Mouse (Mus musculus) heart, embryonic 12.5 days (tissue): ENCODE data around the gene Trpc6. TPM values are rescaled to one million over a fixed set of nuclear protein-coding genes. Genes with fewer than 3 reads are reported as not detected.

Source experiments
- ATAC-seq: fragments of 200-750 bp; cut with Nextera tagmentation; 2 replicates; pipeline ENCODE4 v1.8.0; 2017; ENCODE audit warnings: moderate TSS enrichment, moderate library complexity; ENCODE audit not compliant: insufficient number of reproducible peaks, low FRiP score
- H3K27ac ChIP-seq: fragments of 300-500 bp; sonication (generic); 2 replicates; pipeline ENCODE4 v1.5.1; 2016; ENCODE audit warnings: mild to moderate bottlenecking, moderate library complexity; ENCODE audit not compliant: poor library complexity, severe bottlenecking
- H3K27me3 ChIP-seq: fragments of 300-500 bp; sonication (generic); replicated peaks from 2 replicates; pipeline ENCODE4 v1.6.1; 2016; ENCODE audit warnings: mild to moderate bottlenecking, moderate library complexity
- H3K36me3 ChIP-seq: fragments of 300-500 bp; sonication (generic); 2 replicates; pipeline ENCODE4 v1.6.1; 2016; ENCODE audit warnings: mild to moderate bottlenecking, moderate library complexity
- H3K4me1 ChIP-seq: fragments of 300-500 bp; sonication (generic); replicated peaks from 2 replicates; pipeline ENCODE4 v1.6.1; 2016; ENCODE audit warnings: mild to moderate bottlenecking
- H3K4me2 ChIP-seq: fragments of 300-500 bp; sonication (generic); 2 replicates; pipeline ENCODE4 v1.6.1; 2016; ENCODE audit warnings: mild to moderate bottlenecking, moderate library complexity
- H3K4me3 ChIP-seq: fragments of 300-500 bp; sonication (generic); 2 replicates; pipeline ENCODE4 v1.5.1; 2016; ENCODE audit warnings: mild to moderate bottlenecking
- H3K9ac ChIP-seq: fragments of 300-500 bp; sonication (generic); 2 replicates; pipeline ENCODE4 v1.6.1; 2016; ENCODE audit warnings: mild to moderate bottlenecking, moderate library complexity
- H3K9me3 ChIP-seq: fragments of 300-500 bp; sonication (generic); replicated peaks from 2 replicates; pipeline ENCODE4 v1.6.1; 2016; ENCODE audit warnings: mild to moderate bottlenecking, moderate library complexity
- WGBS: fragments of 180-500 bp; shearing (Covaris S2); methylation state at CpG from one replicate; pipeline ENCODE4 v1.1.7; 2016; 5-methylcytosine and 5-hydroxymethylcytosine counted together
- polyA plus RNA-seq: library from polyadenylated mRNA; unstranded; fragments of >200 nt; fragmentation: Nextera tagmentation; extraction: Ambion mirVana; gene quantifications from 2 replicates; pipeline ENCODE4 v1.2.1, GENCODE M21; 2016

Trpc6 gene
- polyA plus RNA-seq, 1 experiment from 2014 or later: 0.96 TPM

GRCm38 (mm10) chr9:8672944-8673343 lies 129.0 kb downstream of the Trpc6 start:
- no peaks in the 10 kb centered on the region for H3K27me3 ChIP-seq
- no peak for ATAC-seq
- no peak overlapping the region for H3K4me3 ChIP-seq
- no peaks in the 10 kb centered on the region for H3K9me3 ChIP-seq
- H3K36me3 ChIP-seq: no peaks in the 10 kb centered on the region
- H3K4me1 ChIP-seq: no peaks in the 10 kb centered on the region
- no peak overlapping the region for H3K9ac ChIP-seq
- WGBS: 59% methylated on average over 1 of the region's 1 CpGs
- no peak overlapping the region for H3K4me2 ChIP-seq
- no peak overlapping the region for H3K27ac ChIP-seq

GRCm38 (mm10) chr9:8676607-8677006 lies 132.7 kb downstream of the Trpc6 start:
- Histone ChIP-seq H3K4me1 (no peaks in the 10 kb centered on the region), H3K27ac (no peak overlapping the region), H3K4me3 (no peak overlapping the region), H3K36me3 (no peaks in the 10 kb centered on the region), H3K4me2 (no peak overlapping the region), H3K27me3 (no peaks in the 10 kb centered on the region), H3K9ac (no peak overlapping the region), H3K9me3 (no peaks in the 10 kb centered on the region)
- WGBS: 53% methylated on average over 1 of the region's 1 CpGs
- no peak for ATAC-seq

GRCm38 (mm10) chr9:8693177-8693576 lies 149.2 kb downstream of the Trpc6 start:
- no peaks in the 10 kb centered on the region for H3K9me3 ChIP-seq
- H3K27me3 ChIP-seq: no peaks in the 10 kb centered on the region
- H3K9ac ChIP-seq: no peak overlapping the region
- 48% methylated on average over 2 of the region's 2 CpGs for WGBS
- ATAC-seq: no peak
- no peak overlapping the region for H3K4me2 ChIP-seq
- no peak overlapping the region for H3K27ac ChIP-seq
- H3K36me3 ChIP-seq: no peaks in the 10 kb centered on the region
- H3K4me3 ChIP-seq: no peak overlapping the region
- H3K4me1 ChIP-seq: no peaks in the 10 kb centered on the region

- H3K4me1 ChIP-seq: no peaks in the 10 kb centered on the region
- H3K27me3 ChIP-seq: no peaks in the 10 kb centered on the region
- H3K9ac ChIP-seq: no peak overlapping the region
- no peak overlapping the region for H3K4me2 ChIP-seq
- H3K36me3 ChIP-seq: no peaks in the 10 kb centered on the region
- 22% methylated on average over 5 of the region's 5 CpGs for WGBS
- no peaks in the 10 kb centered on the region for H3K9me3 ChIP-seq
- no peak for ATAC-seq
- no peak overlapping the region for H3K4me3 ChIP-seq
- no peak overlapping the region for H3K27ac ChIP-seq
Measured at GRCm38 (mm10) chr9:8700669-8701068, 156.7 kb downstream of the Trpc6 start.

GRCm38 (mm10) chr9:8703516-8703915 lies 159.6 kb downstream of the Trpc6 start:
- no peak overlapping the region for H3K4me3 ChIP-seq
- no peak for ATAC-seq
- no peak overlapping the region for H3K27ac ChIP-seq
- H3K4me2 ChIP-seq: no peak overlapping the region
- no peak overlapping the region for H3K9ac ChIP-seq
- no peaks in the 10 kb centered on the region for H3K9me3 ChIP-seq
- no peaks in the 10 kb centered on the region for H3K36me3 ChIP-seq
- no peaks in the 10 kb centered on the region for H3K4me1 ChIP-seq
- WGBS: 82% methylated on average over 1 of the region's 1 CpGs
- H3K27me3 ChIP-seq: no peaks in the 10 kb centered on the region

GRCm38 (mm10) chr9:8703956-8704355 lies 160.0 kb downstream of the Trpc6 start:
- Histone ChIP-seq H3K9me3 (no peaks in the 10 kb centered on the region), H3K27ac (no peak overlapping the region), H3K36me3 (no peaks in the 10 kb centered on the region), H3K27me3 (no peaks in the 10 kb centered on the region), H3K9ac (no peak overlapping the region), H3K4me1 (no peaks in the 10 kb centered on the region), H3K4me2 (no peak overlapping the region), H3K4me3 (no peak overlapping the region)
- 52% methylated on average over 5 of the region's 5 CpGs for WGBS
- no peak for ATAC-seq

- no peak overlapping the region for H3K27ac ChIP-seq
- no peaks in the 10 kb centered on the region for H3K27me3 ChIP-seq
- no peaks in the 10 kb centered on the region for H3K9me3 ChIP-seq
- no peak overlapping the region for H3K4me3 ChIP-seq
- 53% methylated on average over 3 of the region's 3 CpGs for whole genome bisulfite sequencing
- H3K9ac ChIP-seq: no peak overlapping the region
- no peak overlapping the region for H3K4me2 ChIP-seq
- ATAC-seq: no peak
- no peaks in the 10 kb centered on the region for H3K4me1 ChIP-seq
- no peaks in the 10 kb centered on the region for H3K36me3 ChIP-seq
Measured at GRCm38 (mm10) chr9:8710052-8710739, 166.3 kb downstream of the Trpc6 start.

GRCm38 (mm10) chr9:8719017-8719416 lies 175.1 kb downstream of the Trpc6 start:
- Histone ChIP-seq H3K9me3 (no peaks in the 10 kb centered on the region), H3K4me3 (no peak overlapping the region), H3K9ac (no peak overlapping the region), H3K36me3 (no peaks in the 10 kb centered on the region), H3K27ac (no peak overlapping the region), H3K4me2 (no peak overlapping the region), H3K4me1 (no peaks in the 10 kb centered on the region), H3K27me3 (no peaks in the 10 kb centered on the region)
- no peak for ATAC-seq
- WGBS: 56% methylated on average over 1 of the region's 1 CpGs

GRCm38 (mm10) chr9:8729056-8729455 lies 185.1 kb downstream of the Trpc6 start:
- Histone ChIP-seq H3K4me2 (no peak overlapping the region), H3K4me3 (no peak overlapping the region), H3K27ac (no peak overlapping the region), H3K4me1 (no peaks in the 10 kb centered on the region), H3K9ac (no peak overlapping the region), H3K27me3 (no peaks in the 10 kb centered on the region), H3K9me3 (no peaks in the 10 kb centered on the region), H3K36me3 (no peaks in the 10 kb centered on the region)
- WGBS: 74% methylated on average over 3 of the region's 3 CpGs
- ATAC-seq: no peak
